Mouse (Mus musculus) heart, adult 2 months (tissue): Measurements from ENCODE around the gene Nmnat2.

Source experiments
- CTCF ChIP-seq: fragments of 200-600 bp; IDR thresholded peaks from 2 replicates; pipeline ENCODE4 v1.8.1; 2022; ENCODE audit warnings: antibody characterized with exemption, mild to moderate bottlenecking, moderate library complexity
- EP300 ChIP-seq: fragments of 200-500 bp; IDR thresholded peaks from 2 replicates; pipeline ENCODE4 v1.6.1; 2011; ENCODE audit warnings: low read depth, low read length, control low read depth; ENCODE audit not compliant: insufficient read depth
- POLR2A ChIP-seq: fragments of 200-500 bp; IDR thresholded peaks from 2 replicates; pipeline ENCODE4 v1.6.1; 2011; ENCODE audit warnings: mild to moderate bottlenecking, low read depth, low read length, control low read depth; ENCODE audit not compliant: insufficient read depth

DNA sequence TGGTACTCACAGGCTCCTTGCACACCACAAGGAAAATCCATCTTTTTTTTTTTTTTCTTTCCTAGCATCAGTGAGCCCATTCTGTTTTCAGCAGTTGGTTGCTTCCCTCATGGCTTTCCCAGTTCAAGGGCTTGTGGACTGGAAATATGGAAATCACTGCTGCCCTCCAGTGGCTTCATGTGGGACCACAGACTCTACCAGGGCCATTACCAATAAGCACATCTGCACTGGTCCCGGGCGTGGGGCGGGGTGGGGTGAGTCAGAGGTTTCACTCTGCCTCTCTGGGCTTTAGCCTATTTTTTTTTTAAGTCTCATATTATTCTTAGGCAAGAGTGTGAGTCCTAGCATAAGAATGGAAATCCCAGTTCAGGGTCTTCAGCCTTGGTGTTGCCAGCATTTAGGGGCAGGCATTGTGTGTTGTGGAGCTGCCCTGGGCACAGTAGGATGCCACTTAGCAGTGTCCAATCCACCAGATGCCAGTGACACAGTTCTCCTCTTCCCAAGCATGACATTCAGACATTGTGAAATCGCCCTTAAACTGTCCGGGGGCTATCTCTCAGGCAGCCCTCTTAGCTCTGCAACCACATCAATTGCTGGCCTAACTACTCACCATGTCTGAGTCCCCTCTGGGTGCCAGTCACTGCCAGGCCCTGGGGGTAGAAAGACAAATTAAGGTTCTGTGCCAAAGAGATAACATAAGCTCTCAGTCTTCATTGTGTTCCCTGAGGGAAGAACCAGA, 137.6 kb downstream of the Nmnat2 start:
- TF ChIP-seq POLR2A (no peak), CTCF (peak; percentile 74), EP300 (no peak)
